Mouse (Mus musculus) forebrain, embryonic 16.5 days (tissue): ENCODE measurements around the gene Ncor1. TPM values are rescaled to one million over a fixed set of nuclear protein-coding genes. Genes with fewer than 3 reads are reported as not detected.

Experiments used
- ATAC-seq: fragments of 200-750 bp; cut with Nextera tagmentation; 2 replicates; pipeline ENCODE4 v1.8.0; 2017; ENCODE audit warnings: mild to moderate bottlenecking, moderate library complexity
- H3K27ac ChIP-seq: fragments of 300-500 bp; sonication (generic); 2 replicates; pipeline ENCODE4 v1.5.1; 2014; ENCODE audit warnings: low read length, control low read depth
- H3K27me3 ChIP-seq: fragments of 300-500 bp; sonication (generic); replicated peaks from 2 replicates; pipeline ENCODE4 v1.6.1; 2014; ENCODE audit warnings: low read length; ENCODE audit not compliant: control insufficient read depth, insufficient read depth
- H3K36me3 ChIP-seq: fragments of 300-500 bp; sonication (generic); 2 replicates; pipeline ENCODE4 v1.6.1; 2014; ENCODE audit not compliant: control insufficient read depth, insufficient read depth
- H3K4me1 ChIP-seq: fragments of 300-500 bp; sonication (generic); replicated peaks from 2 replicates; pipeline ENCODE4 v1.6.1; 2014; ENCODE audit warnings: low read length; ENCODE audit not compliant: control insufficient read depth, insufficient read depth
- H3K4me2 ChIP-seq: fragments of 300-500 bp; sonication (generic); 2 replicates; pipeline ENCODE4 v1.6.1; 2014; ENCODE audit warnings: mild to moderate bottlenecking, low read length, control low read depth
- H3K4me3 ChIP-seq: fragments of 300-500 bp; sonication (generic); replicated peaks from 2 replicates; pipeline ENCODE4 v1.5.1; 2014; ENCODE audit warnings: mild to moderate bottlenecking, low read length, control low read depth
- H3K9ac ChIP-seq: fragments of 300-500 bp; sonication (generic); replicated peaks from 2 replicates; pipeline ENCODE4 v1.6.1; 2014; ENCODE audit warnings: low read depth, low read length, control low read depth
- H3K9me3 ChIP-seq: fragments of 300-500 bp; sonication (generic); 2 replicates; pipeline ENCODE4 v1.6.1; 2016; ENCODE audit warnings: low read length; ENCODE audit not compliant: control insufficient read depth
- WGBS: fragments of 180-500 bp; shearing (Covaris S2); extraction: QIAGEN DNeasy Blood & Tissue Kit; methylation state at CpG from one replicate; pipeline ENCODE4 v1.1.7; 2014; 5-methylcytosine and 5-hydroxymethylcytosine counted together
- polyA plus RNA-seq: library from polyadenylated mRNA; unstranded; fragments of >200 nt; fragmentation: Nextera tagmentation; extraction: Ambion mirVana; gene quantifications from 2 replicates; pipeline ENCODE4 v1.2.1, GENCODE M21; 2015

Gene Ncor1
- polyA plus RNA-seq, 1 experiment from 2014 or later = 186 TPM

DNA sequence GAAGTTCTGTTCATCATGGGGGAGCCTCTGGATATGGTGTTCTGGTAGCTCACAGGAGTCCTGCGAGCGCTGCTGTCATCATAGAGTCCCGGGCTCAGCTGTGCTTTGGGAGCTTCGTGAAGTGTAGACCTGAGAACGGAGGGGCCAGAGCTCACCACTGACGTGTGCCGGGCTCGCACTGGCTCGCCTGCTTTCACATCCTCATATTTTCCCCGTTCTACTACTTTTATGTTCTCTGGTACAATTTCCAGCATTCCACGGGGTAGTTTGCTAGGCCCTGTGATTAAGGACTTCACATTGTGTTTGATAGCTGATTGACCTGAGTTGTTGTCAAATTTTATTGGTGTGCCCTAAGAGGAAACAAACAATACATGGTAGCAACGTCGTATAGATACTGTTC lies 115.3 kb downstream of the Ncor1 start:
- no peaks in the 10 kb centered on the region for H3K27me3 ChIP-seq
- H3K36me3 ChIP-seq = peaks cover 24% of the 10 kb centered on the region
- no peak for ATAC-seq
- no peak overlapping the region for H3K27ac ChIP-seq
- no peak overlapping the region for H3K4me3 ChIP-seq
- no peaks in the 10 kb centered on the region for H3K4me1 ChIP-seq
- H3K9me3 ChIP-seq = no peaks in the 10 kb centered on the region
- 94% methylated on average over 13 of the region's 13 CpGs for WGBS
- H3K9ac ChIP-seq = no peak overlapping the region
- no peak overlapping the region for H3K4me2 ChIP-seq

DNA sequence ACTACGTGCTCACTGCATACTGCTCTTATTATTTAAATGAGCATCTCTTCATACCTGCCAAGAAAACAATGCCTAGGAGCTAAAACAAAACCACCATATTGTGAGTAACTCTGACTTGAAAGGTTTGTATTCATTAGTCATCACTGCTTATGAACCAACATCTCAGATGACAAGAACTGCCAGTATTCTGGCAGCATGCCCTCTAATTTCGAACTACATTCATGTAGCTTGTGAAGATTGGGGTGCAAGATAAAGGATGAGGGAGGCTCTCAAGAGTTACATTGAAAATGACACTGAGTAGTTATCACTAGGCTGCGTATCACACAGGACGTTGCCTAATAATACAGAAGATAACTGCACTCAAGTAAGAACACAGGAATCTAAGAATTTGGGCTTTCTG lies 126.1 kb downstream of the Ncor1 start:
- no peak for ATAC-seq
- H3K27ac ChIP-seq = no peak overlapping the region
- no peaks in the 10 kb centered on the region for H3K4me1 ChIP-seq
- no peak overlapping the region for H3K4me3 ChIP-seq
- H3K27me3 ChIP-seq = no peaks in the 10 kb centered on the region
- no peak overlapping the region for H3K4me2 ChIP-seq
- no peak overlapping the region for H3K9ac ChIP-seq
- WGBS = 82% methylated on average over 4 of the region's 4 CpGs
- peaks cover 34% of the 10 kb centered on the region for H3K36me3 ChIP-seq
- no peaks in the 10 kb centered on the region for H3K9me3 ChIP-seq

DNA sequence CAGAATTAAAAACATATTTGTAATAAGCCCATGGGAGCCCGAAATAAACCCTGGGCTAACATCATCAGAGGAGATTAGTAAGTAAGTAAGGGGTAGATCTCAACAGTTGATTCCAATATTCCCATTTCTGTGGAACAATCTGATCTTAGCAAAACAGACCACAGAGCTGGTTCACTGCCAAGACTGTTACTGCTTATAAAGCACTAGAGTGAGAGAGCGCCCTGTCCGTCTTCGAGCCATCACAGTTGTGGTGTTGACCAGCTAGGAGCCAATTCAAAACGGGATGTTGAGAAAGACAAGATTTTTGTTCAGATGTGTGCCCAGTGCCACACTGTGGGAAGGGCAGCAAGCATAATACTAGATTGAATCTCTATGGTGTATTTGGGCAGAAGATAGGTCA lies 127.2 kb downstream of the Ncor1 start:
- H3K9ac ChIP-seq = no peak overlapping the region
- no peaks in the 10 kb centered on the region for H3K9me3 ChIP-seq
- H3K4me1 ChIP-seq = no peaks in the 10 kb centered on the region
- no peak for ATAC-seq
- no peak overlapping the region for H3K4me3 ChIP-seq
- peaks cover 34% of the 10 kb centered on the region for H3K36me3 ChIP-seq
- no peaks in the 10 kb centered on the region for H3K27me3 ChIP-seq
- H3K4me2 ChIP-seq = no peak overlapping the region
- no peak overlapping the region for H3K27ac ChIP-seq
- 88% methylated on average over 5 of the region's 5 CpGs for WGBS

DNA sequence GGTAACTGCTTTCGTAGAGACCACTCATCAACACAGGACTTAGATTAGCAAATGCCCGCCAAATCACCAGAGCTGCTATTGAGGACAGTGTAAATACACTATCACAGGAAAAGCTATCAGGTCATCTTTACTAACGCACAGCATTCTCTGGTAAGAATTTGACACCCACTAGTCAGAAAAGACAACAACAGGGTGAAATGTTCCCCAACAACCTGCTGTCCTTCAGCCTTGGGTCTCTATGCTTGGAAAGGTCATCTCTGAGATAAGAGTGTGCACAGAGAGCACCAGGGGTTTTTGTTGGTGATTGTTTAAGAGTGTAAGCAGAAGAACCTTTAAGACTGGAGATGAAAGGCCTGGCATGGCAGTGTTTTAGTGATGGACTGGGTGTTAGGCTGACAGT lies 134.7 kb downstream of the Ncor1 start:
- Histone ChIP-seq H3K27me3 (no peaks in the 10 kb centered on the region), H3K9me3 (no peaks in the 10 kb centered on the region), H3K27ac (no peak overlapping the region), H3K4me3 (no peak overlapping the region), H3K9ac (no peak overlapping the region), H3K4me1 (no peaks in the 10 kb centered on the region), H3K36me3 (peaks cover 43% of the 10 kb centered on the region), H3K4me2 (no peak overlapping the region)
- no peak for ATAC-seq
- WGBS = 92% methylated on average over 3 of the region's 3 CpGs

DNA sequence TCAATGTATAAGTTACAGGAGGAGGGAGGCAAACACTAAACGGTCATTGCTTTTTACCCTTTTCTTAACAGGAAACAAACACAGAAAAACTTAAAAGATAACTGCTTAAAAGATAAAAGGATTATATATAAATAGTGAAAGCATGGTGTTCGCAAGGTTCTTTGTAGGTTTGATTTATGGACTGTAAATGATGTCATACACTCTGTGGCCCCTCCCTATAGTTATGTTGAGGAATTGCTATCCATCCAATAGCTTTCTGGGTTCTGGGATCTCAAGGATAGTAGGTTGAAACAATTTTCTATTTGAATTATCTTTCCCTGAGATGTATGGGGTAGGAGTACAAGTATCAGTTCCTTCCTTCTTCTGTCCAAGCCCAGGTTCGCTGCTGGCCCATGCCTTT lies 138.2 kb downstream of the Ncor1 start:
- 93% methylated on average over 3 of the region's 3 CpGs for WGBS
- no peak for ATAC-seq
- Histone ChIP-seq H3K9me3 (no peaks in the 10 kb centered on the region), H3K4me3 (no peak overlapping the region), H3K27me3 (no peaks in the 10 kb centered on the region), H3K4me2 (no peak overlapping the region), H3K4me1 (no peaks in the 10 kb centered on the region), H3K9ac (no peak overlapping the region), H3K27ac (no peak overlapping the region), H3K36me3 (peaks cover 50% of the 10 kb centered on the region)

DNA sequence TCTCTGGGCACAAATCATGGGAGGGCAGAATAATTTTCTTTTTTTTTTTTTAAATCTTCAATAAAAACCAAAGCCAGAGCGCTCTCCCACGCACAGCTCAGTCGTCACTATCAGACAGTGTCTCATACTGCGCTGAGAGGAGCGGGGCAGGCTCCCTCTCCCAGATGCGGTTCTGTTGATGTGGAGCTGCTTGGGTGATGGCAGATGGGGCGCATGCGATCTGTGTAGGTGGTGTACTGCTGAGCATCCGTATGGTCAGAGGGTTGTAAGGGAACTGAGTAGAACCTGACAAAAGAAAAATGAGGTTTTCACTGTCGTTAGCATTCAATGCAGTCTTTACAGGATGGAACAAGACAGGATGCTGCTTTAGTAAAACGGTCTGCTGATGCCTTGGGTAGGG lies 140.6 kb downstream of the Ncor1 start:
- Histone ChIP-seq H3K4me1 (no peaks in the 10 kb centered on the region), H3K4me3 (no peak overlapping the region), H3K9ac (no peak overlapping the region), H3K4me2 (no peak overlapping the region), H3K36me3 (peaks cover 53% of the 10 kb centered on the region), H3K9me3 (no peaks in the 10 kb centered on the region), H3K27ac (no peak overlapping the region), H3K27me3 (no peaks in the 10 kb centered on the region)
- 87% methylated on average over 11 of the region's 11 CpGs for whole genome bisulfite sequencing
- no peak for ATAC-seq

DNA sequence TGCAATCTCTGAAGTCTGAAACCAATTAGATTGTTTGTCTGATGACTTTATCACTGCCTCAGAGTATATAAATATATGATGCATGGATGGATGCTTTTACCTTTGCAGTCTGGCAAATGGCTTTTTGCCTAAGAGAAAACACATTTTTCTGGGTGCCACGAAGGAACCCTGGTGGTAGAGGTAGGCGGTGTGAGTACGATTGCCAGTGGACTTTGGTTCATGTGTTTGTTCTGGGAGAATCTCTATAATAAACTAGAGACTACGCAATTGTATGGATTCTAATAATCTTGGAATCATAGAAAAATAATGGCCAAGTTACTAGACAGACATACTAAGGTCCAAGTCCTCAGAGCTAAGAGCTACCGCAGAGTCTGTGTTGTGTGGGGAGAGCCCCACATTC lies 143.4 kb downstream of the Ncor1 start:
- Histone ChIP-seq H3K9ac (no peak overlapping the region), H3K4me3 (no peak overlapping the region), H3K27me3 (no peaks in the 10 kb centered on the region), H3K27ac (no peak overlapping the region), H3K36me3 (peaks cover 41% of the 10 kb centered on the region), H3K4me2 (no peak overlapping the region), H3K9me3 (no peaks in the 10 kb centered on the region), H3K4me1 (no peaks in the 10 kb centered on the region)
- no peak for ATAC-seq
- WGBS = 96% methylated on average over 5 of the region's 5 CpGs

DNA sequence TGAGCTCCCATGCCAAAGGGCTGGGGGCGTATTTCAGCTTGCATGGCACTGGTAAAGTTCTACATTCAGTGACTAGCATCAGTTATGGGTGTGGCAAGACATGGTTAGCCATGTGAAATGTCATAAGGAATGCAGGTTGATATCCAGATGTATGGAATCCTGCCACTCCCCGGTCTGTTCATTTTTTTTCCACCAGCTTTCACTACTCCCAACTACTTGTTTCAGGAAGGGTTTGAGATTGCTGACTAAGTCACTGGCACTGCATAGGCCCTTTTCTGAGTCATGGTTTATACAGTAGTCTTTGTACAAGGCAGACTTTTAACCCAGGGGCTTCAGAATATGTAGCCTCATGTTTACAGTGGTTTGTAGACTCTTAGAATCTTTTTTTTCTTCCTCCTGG lies 149.0 kb downstream of the Ncor1 start:
- ATAC-seq = no peak
- 95% methylated on average over 2 of the region's 2 CpGs for WGBS
- Histone ChIP-seq H3K27me3 (no peaks in the 10 kb centered on the region), H3K9me3 (no peaks in the 10 kb centered on the region), H3K4me3 (no peak overlapping the region), H3K27ac (no peak overlapping the region), H3K4me1 (no peaks in the 10 kb centered on the region), H3K4me2 (no peak overlapping the region), H3K36me3 (peaks cover 22% of the 10 kb centered on the region), H3K9ac (no peak overlapping the region)

DNA sequence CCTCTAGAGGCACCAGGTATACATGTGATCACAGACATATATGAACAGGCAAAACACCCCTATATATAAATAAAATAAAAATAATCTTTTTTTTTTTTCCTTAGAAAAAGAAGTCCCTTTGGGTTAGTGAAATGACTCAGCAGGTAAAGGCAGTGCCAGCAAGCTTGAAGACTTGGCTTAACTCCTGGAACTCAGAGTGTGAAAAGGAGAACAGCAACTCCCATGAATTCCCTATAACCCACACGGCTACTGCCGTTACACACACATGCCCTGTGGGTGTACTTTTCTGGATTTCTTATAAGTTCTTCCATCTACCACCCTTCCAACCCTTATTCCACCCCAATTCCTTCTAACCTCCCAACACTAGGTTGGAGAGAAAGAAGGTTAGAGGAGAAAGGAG lies 152.5 kb downstream of the Ncor1 start:
- Histone ChIP-seq H3K36me3 (peaks cover 12% of the 10 kb centered on the region), H3K27me3 (no peaks in the 10 kb centered on the region), H3K9ac (no peak overlapping the region), H3K4me1 (no peaks in the 10 kb centered on the region), H3K9me3 (no peaks in the 10 kb centered on the region), H3K4me3 (no peak overlapping the region), H3K27ac (no peak overlapping the region), H3K4me2 (no peak overlapping the region)
- WGBS = 82% methylated on average over 2 of the region's 2 CpGs
- no peak for ATAC-seq

DNA sequence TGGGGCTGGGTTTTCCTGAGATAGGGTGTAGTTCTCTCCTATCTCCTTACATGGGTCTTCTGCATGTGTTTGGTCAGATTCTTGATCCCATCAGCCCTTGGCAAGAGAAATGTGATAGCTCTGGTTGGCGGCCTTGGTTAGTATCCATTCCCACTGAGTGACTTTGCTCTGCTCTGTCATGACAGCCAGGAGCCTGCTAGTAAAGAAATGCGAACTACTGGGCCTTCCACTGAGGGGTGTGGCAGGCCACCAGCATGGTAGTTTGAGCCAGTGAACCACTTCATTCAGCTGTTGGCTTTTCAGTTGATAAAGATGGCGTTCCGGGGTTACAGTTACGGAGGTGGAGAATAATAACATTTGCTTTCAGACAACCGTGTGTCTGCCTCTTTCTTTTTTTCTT lies 159.5 kb downstream of the Ncor1 start:
- ATAC-seq = no peak
- no peaks in the 10 kb centered on the region for H3K27me3 ChIP-seq
- H3K36me3 ChIP-seq = peaks cover 4% of the 10 kb centered on the region; the same call in 1 of the 2 replicates
- H3K9me3 ChIP-seq = no peaks in the 10 kb centered on the region
- no peaks in the 10 kb centered on the region for H3K4me1 ChIP-seq
- no peak overlapping the region for H3K9ac ChIP-seq
- 86% methylated on average over 6 of the region's 6 CpGs for WGBS
- H3K27ac ChIP-seq = no peak overlapping the region
- H3K4me2 ChIP-seq = no peak overlapping the region
- H3K4me3 ChIP-seq = no peak overlapping the region
